In the genomic region with DNA sequence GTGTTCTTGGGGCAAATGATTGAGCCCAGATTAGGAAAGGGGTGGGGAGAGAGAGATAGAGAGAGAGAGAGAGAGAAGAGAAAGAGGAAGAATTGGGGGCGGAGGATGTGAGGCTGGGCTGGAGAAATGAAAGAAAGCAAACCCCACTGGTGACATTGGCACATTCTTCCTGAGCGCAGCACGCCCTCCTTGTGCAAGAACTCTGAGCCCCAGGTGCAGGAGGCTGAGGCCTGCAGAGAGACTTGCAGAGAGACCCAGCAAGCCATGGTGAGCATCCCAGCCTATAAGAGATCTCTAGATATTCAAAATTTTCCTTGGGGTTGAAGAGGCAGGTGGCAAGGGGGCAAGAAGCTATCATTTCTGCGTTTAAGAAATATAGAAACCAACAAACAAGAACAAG, we compare ENCODE assay signal across 11 mouse cellular contexts.
DNase-seq lines count a peak whose midpoint lies in the region.
"Had no signal": no experiment of that assay in that cellular context is flagged by ENCODE, and none has a peak within 500 bp of the region (broad histone marks: within the 10 kb centered on the region; RNA-seq: fewer than 3 reads in every experiment).

Gene Sell (plus strand): TSS at position 58 of the 400 bp plus-strand sequence.

- H3K27me3 ChIP-seq in splenic B cell, adult 2 months (ENCODE audit: control insufficient read depth, insufficient read depth, low read length, poor library complexity, severe bottlenecking), result no peaks in the 10 kb centered on the region
- H3K27me3 ChIP-seq: heart, embryonic 15.5 days; intestine, embryonic 15.5 days had no signal

- peaks cover 10% of the 10 kb centered on the region for H3K36me3 ChIP-seq in splenic B cell, adult 2 months (ENCODE audit: control insufficient read depth, insufficient read depth, low read length, poor library complexity, severe bottlenecking)
- H3K36me3 ChIP-seq: heart, embryonic 15.5 days; intestine, embryonic 15.5 days; limb, embryonic 10.5 days had no signal

- peak; percentile 61 for DNase-seq in CD4-positive helper T cell, adult 2 months (ENCODE audit: low read depth, low spot score)
- DNase-seq in T-cell, adult 2 months (ENCODE audit: low spot score), result peak; percentile 73
- DNase-seq in lung, postnatal 4 days, result peak; percentile 41 to 42
- DNase-seq in splenic B cell, adult 2 months (ENCODE audit: low read depth, low spot score), result peak; percentile 60
- no peak for DNase-seq in urinary bladder, postnatal 25 days (ENCODE audit: low spot score)
- no peak for DNase-seq in ovary, postnatal 36 days (ENCODE audit: low spot score)
- DNase-seq in kidney, adult 11 months, result no peak
- DNase-seq: gastrocnemius, postnatal 10 days had no signal

Comparison
In these comparisons a context has a peak if more than half of its experiments do, and no peak if none do; other contexts are left out.
1. DNase-seq: peak in CD4-positive helper T cell, adult 2 months (single experiment), T-cell, adult 2 months (single experiment), lung, postnatal 4 days (2 of 2) and splenic B cell, adult 2 months (single experiment); none in urinary bladder, postnatal 25 days (single experiment), ovary, postnatal 36 days (single experiment) and kidney, adult 11 months (single experiment).